Mouse (Mus musculus) forebrain, embryonic 11.5 days (tissue): ENCODE measurements at regions not wholly inside any gene's neighbourhood (a gene's known extent, or its start where the extent isn't known, plus 50 kb on each side); places are given as distances from the start of the nearest gene placed in this dataset.

Experiments
- ATAC-seq: fragments of 200-750 bp; cut with Nextera tagmentation; replicated peaks from 2 replicates; pipeline ENCODE4 v1.8.0; 2017; ENCODE audit warnings: moderate TSS enrichment; ENCODE audit not compliant: low FRiP score
- DNase-seq: peaks from one replicate; pipeline ENCODE4 v3.0.0-alpha.2; 2017; ENCODE audit warnings: low spot score
- H3K27ac ChIP-seq: fragments of 300-500 bp; sonication (generic); 2 replicates; pipeline ENCODE4 v1.5.1; 2014; ENCODE audit warnings: low read depth, low read length
- H3K27me3 ChIP-seq: fragments of 300-500 bp; sonication (generic); 2 replicates; pipeline ENCODE4 v1.6.1; 2014; ENCODE audit warnings: mild to moderate bottlenecking, low read length, mixed read lengths; ENCODE audit not compliant: control insufficient read depth, insufficient read depth
- H3K36me3 ChIP-seq: fragments of 300-500 bp; sonication (generic); 2 replicates; pipeline ENCODE4 v1.6.1; 2014; ENCODE audit warnings: mild to moderate bottlenecking, low read length, moderate library complexity, mixed read lengths; ENCODE audit not compliant: control insufficient read depth, insufficient read depth
- H3K4me1 ChIP-seq: fragments of 300-500 bp; sonication (generic); replicated peaks from 2 replicates; pipeline ENCODE4 v1.6.1; 2014; ENCODE audit warnings: low read length, mixed read lengths; ENCODE audit not compliant: control insufficient read depth, insufficient read depth
- H3K4me2 ChIP-seq: fragments of 300-500 bp; sonication (generic); 2 replicates; pipeline ENCODE4 v1.6.1; 2014; ENCODE audit warnings: low read depth, mild to moderate bottlenecking, low read length, moderate library complexity, mixed read lengths; ENCODE audit not compliant: severe bottlenecking
- H3K4me3 ChIP-seq: fragments of 300-500 bp; sonication (generic); 2 replicates; pipeline ENCODE4 v1.5.1; 2014; ENCODE audit warnings: low read depth, low read length
- H3K9ac ChIP-seq: fragments of 300-500 bp; sonication (generic); 2 replicates; pipeline ENCODE4 v1.6.1; 2014; ENCODE audit warnings: low read length
- H3K9me3 ChIP-seq: fragments of 300-500 bp; sonication (generic); 2 replicates; pipeline ENCODE4 v1.6.1; 2016; ENCODE audit warnings: low read length, mixed read lengths; ENCODE audit not compliant: control insufficient read depth
- WGBS: fragments of 180-500 bp; shearing (Covaris S2); extraction: QIAGEN DNeasy Blood & Tissue Kit; methylation state at CpG from one replicate; pipeline ENCODE4 v1.1.7; 2014; 5-methylcytosine and 5-hydroxymethylcytosine counted together

DNA sequence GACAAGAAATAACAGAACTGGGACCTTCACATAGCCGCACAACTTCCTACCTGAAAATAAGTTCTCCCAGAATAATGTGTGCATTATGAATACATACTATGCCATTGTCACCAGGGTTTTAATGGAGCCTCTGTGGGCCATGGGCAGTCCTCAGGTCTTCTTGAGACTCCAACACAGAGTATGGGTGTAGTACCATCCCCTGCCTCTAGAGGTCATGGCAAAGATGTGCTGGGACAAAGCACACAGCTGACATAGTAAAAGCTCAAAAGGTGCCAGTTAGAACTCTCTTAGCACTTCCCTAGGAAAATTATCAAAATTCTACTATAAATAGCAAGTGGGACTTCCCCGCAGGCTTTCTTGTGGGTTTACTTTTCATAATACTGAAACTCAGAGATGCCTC is 179.5 kb downstream of the Pdcd6ip start:
- H3K27ac ChIP-seq: no peak overlapping the region

DNA sequence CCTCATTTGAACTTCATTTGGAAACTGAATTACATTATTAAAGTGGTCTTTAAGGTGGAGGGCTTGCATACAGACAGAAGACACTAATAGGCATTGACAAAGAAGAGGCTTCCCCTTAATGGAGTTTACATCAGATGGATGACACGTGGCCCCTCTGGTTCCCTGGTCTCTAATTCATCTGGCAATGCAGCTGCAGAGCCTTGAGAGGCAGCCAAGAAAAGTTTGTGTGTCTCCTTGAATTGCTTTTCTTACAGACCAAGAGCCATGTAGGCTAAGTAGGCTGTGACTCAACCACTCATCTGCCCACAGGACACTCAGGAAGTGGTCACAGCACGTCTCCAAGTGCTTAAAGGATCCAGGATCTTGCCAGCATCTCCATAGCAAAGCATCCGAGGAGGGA is 183.8 kb downstream of the Pdcd6ip start:
- Histone ChIP-seq H3K4me2 (no peak overlapping the region), H3K36me3 (no peaks in the 10 kb centered on the region), H3K9ac (no peak overlapping the region), H3K27me3 (no peaks in the 10 kb centered on the region), H3K4me1 (no peaks in the 10 kb centered on the region), H3K9me3 (no peaks in the 10 kb centered on the region), H3K27ac (no peak overlapping the region), H3K4me3 (no peak overlapping the region)
- DNase-seq (no peak), ATAC-seq (no peak)
- WGBS: 79% methylated on average over 3 of the region's 3 CpGs

More for the DNA sequence above, 179.5 kb downstream of the Pdcd6ip start:
- Histone ChIP-seq H3K36me3 (no peaks in the 10 kb centered on the region), H3K9ac (no peak overlapping the region), H3K4me3 (no peak overlapping the region), H3K27me3 (no peaks in the 10 kb centered on the region), H3K9me3 (no peaks in the 10 kb centered on the region), H3K4me2 (no peak overlapping the region), H3K4me1 (no peaks in the 10 kb centered on the region)
- 77% methylated on average over 2 of the region's 2 CpGs for WGBS
- DNase-seq: no peak
- ATAC-seq: no peak

DNA sequence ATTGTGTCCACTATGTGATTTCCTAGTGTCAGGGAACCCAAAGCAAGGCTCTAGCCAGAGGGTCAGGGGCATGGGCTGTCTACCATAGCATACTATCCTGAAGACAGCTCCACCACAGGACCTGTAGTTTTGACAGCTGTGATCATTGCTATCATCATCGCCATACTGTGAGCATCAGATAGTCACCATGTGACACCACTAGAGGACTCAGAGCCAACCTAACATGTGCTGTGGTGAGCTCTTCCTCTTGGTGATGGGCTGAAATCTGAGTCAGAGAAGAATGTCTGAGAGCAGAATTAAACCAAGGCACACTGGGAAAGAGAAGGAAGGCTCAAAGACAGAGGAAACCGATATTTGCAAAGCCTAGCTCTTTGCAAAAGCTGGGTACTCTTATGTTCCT is 184.9 kb downstream of the Pdcd6ip start:
- DNase-seq (no peak), ATAC-seq (no peak)
- H3K9me3 ChIP-seq: no peaks in the 10 kb centered on the region
- no peak overlapping the region for H3K4me3 ChIP-seq
- no peak overlapping the region for H3K27ac ChIP-seq
- no peak overlapping the region for H3K9ac ChIP-seq
- H3K4me1 ChIP-seq: no peaks in the 10 kb centered on the region
- no peaks in the 10 kb centered on the region for H3K36me3 ChIP-seq
- H3K27me3 ChIP-seq: no peaks in the 10 kb centered on the region
- no peak overlapping the region for H3K4me2 ChIP-seq
- WGBS: 91% methylated on average over 2 of the region's 2 CpGs

DNA sequence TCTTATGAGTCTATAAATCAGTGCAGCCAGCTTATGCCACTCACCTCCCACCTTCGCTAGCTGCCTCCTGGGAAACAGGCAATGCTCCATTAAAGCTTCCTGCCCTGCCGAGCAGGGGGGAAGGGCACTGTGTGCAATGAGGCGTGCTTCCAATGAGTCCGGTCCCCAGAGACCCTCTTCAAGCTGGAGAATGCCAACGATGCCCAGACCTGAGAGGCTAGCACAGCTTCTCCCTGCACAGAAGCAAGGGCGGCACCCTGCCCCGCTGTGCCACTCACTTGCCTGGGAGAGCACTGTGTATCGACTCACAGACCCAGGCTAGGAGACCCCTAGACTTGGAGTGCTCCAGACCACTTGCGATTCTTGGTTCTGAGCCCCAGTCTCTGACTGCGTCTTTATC is 188.3 kb downstream of the Pdcd6ip start:
- ATAC-seq (0 out of 2 replicates have a peak, but pooled peaks have one; percentile 46), DNase-seq (no peak)
- no peaks in the 10 kb centered on the region for H3K9me3 ChIP-seq
- no peaks in the 10 kb centered on the region for H3K27me3 ChIP-seq
- H3K4me1 ChIP-seq: no peaks in the 10 kb centered on the region
- H3K9ac ChIP-seq: no peak overlapping the region
- no peak overlapping the region for H3K4me2 ChIP-seq
- H3K36me3 ChIP-seq: no peaks in the 10 kb centered on the region
- no peak overlapping the region for H3K27ac ChIP-seq
- H3K4me3 ChIP-seq: no peak overlapping the region
- 69% methylated on average over 10 of the region's 10 CpGs for WGBS

DNA sequence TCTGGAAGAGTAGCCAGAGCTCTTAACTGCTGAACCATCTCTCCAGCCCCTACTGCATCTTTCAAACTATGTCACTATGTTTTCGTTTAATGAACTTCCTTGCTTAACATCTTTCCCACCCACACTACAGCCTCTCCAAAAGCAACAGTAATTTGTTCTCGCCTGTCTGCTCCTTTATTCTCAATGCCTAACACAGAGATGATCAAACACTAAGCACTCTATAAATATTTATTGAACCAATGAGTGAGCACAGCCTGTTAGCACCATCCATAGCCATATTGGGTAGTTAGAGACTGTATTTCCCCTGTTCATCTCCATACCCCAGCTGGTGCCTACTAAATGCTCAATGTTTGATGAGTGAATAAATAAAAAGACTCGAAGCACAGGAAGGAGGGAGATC is 189.6 kb downstream of the Pdcd6ip start:
- Histone ChIP-seq H3K4me2 (no peak overlapping the region), H3K9me3 (no peaks in the 10 kb centered on the region), H3K4me1 (no peaks in the 10 kb centered on the region), H3K36me3 (no peaks in the 10 kb centered on the region), H3K4me3 (no peak overlapping the region), H3K27me3 (no peaks in the 10 kb centered on the region), H3K27ac (no peak overlapping the region), H3K9ac (no peak overlapping the region)
- WGBS: 79% methylated on average over 3 of the region's 3 CpGs
- no peak for DNase-seq
- no peak for ATAC-seq

DNA sequence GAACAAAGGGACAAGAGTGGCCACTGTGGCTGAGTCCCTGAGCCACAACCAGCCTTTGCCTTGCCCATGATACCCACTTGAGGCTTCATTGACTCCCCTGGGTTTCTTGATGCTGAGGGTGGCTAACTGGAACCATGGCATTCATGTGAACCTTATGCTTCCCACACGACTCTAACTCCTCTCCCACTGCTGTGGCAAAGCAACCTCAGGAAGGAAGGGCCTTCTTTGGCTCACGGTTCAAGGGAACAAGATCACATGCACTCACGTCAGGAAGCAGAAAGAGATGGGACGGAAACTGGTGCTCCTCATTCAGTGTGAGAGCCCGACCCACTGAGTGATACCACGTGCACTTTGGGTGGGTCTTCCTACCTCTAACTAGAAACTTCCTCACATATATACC is 190.3 kb downstream of the Pdcd6ip start:
- Histone ChIP-seq H3K27ac (no peak overlapping the region), H3K4me1 (no peaks in the 10 kb centered on the region), H3K4me3 (no peak overlapping the region), H3K27me3 (no peaks in the 10 kb centered on the region), H3K9ac (no peak overlapping the region), H3K9me3 (no peaks in the 10 kb centered on the region), H3K4me2 (no peak overlapping the region), H3K36me3 (no peaks in the 10 kb centered on the region)
- WGBS: 90% methylated on average over 6 of the region's 6 CpGs
- no peak for ATAC-seq
- DNase-seq: no peak

DNA sequence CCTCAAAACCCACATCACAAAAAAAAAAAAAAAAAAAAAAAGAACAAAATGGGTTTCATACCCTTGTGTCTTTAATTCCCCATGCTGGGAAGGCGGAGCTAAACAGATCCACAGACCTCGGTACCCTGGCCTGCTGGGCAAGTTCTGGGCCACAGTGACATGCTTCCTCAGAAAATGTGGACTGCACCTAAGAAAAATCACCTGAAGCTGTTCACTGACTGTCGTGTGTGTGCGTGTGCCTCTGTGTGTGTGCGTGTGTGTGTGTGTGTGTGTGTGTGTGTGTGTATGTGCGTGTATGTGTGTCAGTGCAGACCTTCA is 192.4 kb downstream of the Pdcd6ip start:
- WGBS: 83% methylated on average over 6 of the region's 6 CpGs

DNA sequence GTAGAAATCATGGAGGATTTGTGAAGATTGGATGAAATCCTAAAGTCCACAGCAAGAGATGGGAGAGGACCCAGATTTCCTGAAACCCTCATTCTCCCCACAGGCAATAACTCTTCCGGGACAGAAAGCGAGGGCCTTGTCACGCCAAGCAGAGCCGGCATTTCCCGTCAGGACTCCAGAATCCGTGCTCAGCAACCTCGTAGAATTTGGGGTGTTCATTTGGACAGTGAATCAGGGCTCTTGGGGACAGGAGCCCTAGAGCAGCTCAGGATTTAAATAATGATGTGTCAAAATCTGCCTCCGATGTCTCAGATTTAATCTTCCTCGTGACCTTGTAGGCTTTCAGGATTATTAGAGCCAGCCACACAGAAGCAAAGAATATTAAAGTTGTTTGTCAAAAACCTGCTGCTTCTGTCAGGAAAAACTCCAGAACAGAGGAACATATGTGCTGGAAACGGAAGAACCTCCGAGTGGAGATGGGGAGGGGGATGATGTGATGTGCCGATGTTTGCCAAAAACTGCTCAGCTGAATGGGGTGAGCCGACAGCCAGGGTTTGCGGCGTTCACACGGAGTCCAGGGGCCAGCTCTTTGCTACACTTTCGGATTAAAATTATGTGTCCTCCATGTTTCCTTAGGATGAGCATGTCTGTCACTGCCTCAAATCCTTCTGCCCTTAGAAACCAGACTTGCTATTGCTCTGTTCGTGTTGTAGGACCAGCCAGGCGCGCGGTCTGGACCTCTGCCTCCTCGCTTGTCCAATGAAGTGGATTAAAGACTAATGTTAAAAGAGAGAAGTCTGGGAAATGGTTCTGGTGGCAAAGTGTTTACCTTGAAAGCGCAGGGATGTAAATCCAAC is 193.0 kb downstream of the Pdcd6ip start:
- Histone ChIP-seq H3K4me2 (no peak overlapping the region), H3K36me3 (no peaks in the 10 kb centered on the region), H3K4me3 (no peak overlapping the region), H3K9me3 (no peaks in the 10 kb centered on the region), H3K27me3 (no peaks in the 10 kb centered on the region), H3K27ac (no peak overlapping the region), H3K9ac (no peak overlapping the region), H3K4me1 (no peaks in the 10 kb centered on the region)
- WGBS: 88% methylated on average over 23 of the region's 23 CpGs
- ATAC-seq: no peak
- no peak for DNase-seq

More for the DNA sequence above, 192.4 kb downstream of the Pdcd6ip start:
- Histone ChIP-seq H3K9me3 (no peaks in the 10 kb centered on the region), H3K9ac (no peak overlapping the region), H3K4me3 (no peak overlapping the region), H3K27me3 (no peaks in the 10 kb centered on the region), H3K36me3 (no peaks in the 10 kb centered on the region), H3K4me1 (no peaks in the 10 kb centered on the region), H3K27ac (no peak overlapping the region), H3K4me2 (no peak overlapping the region)
- ATAC-seq: no peak
- DNase-seq: no peak

DNA sequence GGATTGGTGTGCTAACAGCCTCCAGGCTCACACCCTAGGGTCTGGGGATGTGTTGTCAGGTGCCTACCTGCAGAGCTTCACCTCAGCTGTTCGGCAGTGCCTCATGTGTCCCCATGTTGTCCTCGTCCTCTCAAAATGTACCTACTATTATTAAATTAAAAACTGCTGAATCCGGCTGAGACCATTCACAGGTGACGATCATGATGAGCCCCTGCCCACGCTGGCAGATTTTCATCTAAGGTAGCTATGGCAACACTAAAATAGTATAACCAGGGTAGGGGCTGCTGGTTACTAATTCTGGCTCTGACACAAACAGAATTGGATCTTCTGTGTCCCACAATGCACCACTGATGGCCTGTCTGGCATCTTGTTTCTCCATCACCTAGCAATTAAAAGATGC is 196.8 kb downstream of the Pdcd6ip start:
- Histone ChIP-seq H3K4me3 (no peak overlapping the region), H3K27me3 (no peaks in the 10 kb centered on the region), H3K9ac (no peak overlapping the region), H3K9me3 (no peaks in the 10 kb centered on the region), H3K27ac (no peak overlapping the region), H3K4me1 (no peaks in the 10 kb centered on the region; the same call in 1 of the 2 replicates), H3K36me3 (no peaks in the 10 kb centered on the region), H3K4me2 (no peak overlapping the region)
- WGBS: 92% methylated on average over 5 of the region's 5 CpGs
- DNase-seq (no peak), ATAC-seq (no peak)
